Mouse (Mus musculus) liver, embryonic 15.5 days (tissue): ENCODE measurements around the gene Ncf2. TPM values are rescaled to one million over a fixed set of nuclear protein-coding genes. Genes with fewer than 3 reads are reported as not detected.

Source experiments
- ATAC-seq: fragments of 200-750 bp; cut with Nextera tagmentation; 2 replicates; pipeline ENCODE4 v1.8.0; 2017; ENCODE audit warnings: moderate number of reproducible peaks, mild to moderate bottlenecking, moderate library complexity; ENCODE audit not compliant: insufficient read depth
- H3K27ac ChIP-seq: fragments of 300-500 bp; sonication (generic); replicated peaks from 2 replicates; pipeline ENCODE4 v1.5.1; 2015; ENCODE audit warnings: mild to moderate bottlenecking, inconsistent platforms
- H3K27me3 ChIP-seq: fragments of 300-500 bp; sonication (generic); 2 replicates; pipeline ENCODE4 v1.6.1; 2015; ENCODE audit warnings: mild to moderate bottlenecking, inconsistent platforms
- H3K36me3 ChIP-seq: fragments of 300-500 bp; sonication (generic); replicated peaks from 2 replicates; pipeline ENCODE4 v1.6.1; 2015; ENCODE audit warnings: moderate library complexity, mild to moderate bottlenecking, inconsistent platforms
- H3K4me1 ChIP-seq: fragments of 300-500 bp; sonication (generic); replicated peaks from 2 replicates; pipeline ENCODE4 v1.6.1; 2015; ENCODE audit warnings: inconsistent platforms
- H3K4me2 ChIP-seq: fragments of 300-500 bp; sonication (generic); 2 replicates; pipeline ENCODE4 v1.6.1; 2015; ENCODE audit warnings: moderate library complexity, mild to moderate bottlenecking, inconsistent platforms
- H3K4me3 ChIP-seq: fragments of 300-500 bp; sonication (generic); replicated peaks from 2 replicates; pipeline ENCODE4 v1.5.1; 2015; ENCODE audit warnings: mild to moderate bottlenecking, inconsistent platforms
- H3K9ac ChIP-seq: fragments of 300-500 bp; sonication (generic); 2 replicates; pipeline ENCODE4 v1.6.1; 2015; ENCODE audit warnings: moderate library complexity, mild to moderate bottlenecking, inconsistent platforms
- H3K9me3 ChIP-seq: fragments of 300-500 bp; sonication (generic); replicated peaks from 2 replicates; pipeline ENCODE4 v1.6.1; 2016; ENCODE audit warnings: inconsistent platforms
- WGBS: fragments of 180-500 bp; shearing (Covaris S2); methylation state at CpG from one replicate; pipeline ENCODE4 v1.1.7; 2015; ENCODE audit warnings: mixed read lengths; ENCODE audit not compliant: insufficient replicate concordance; 5-methylcytosine and 5-hydroxymethylcytosine counted together
- polyA plus RNA-seq: library from polyadenylated mRNA; unstranded; fragments of >200 nt; fragmentation: Nextera tagmentation; extraction: Ambion mirVana; gene quantifications from 2 replicates; pipeline ENCODE4 v1.2.1, GENCODE M21; 2015

Ncf2 gene
- polyA plus RNA-seq, 1 experiment from 2014 or later = 11.2 TPM

DNA sequence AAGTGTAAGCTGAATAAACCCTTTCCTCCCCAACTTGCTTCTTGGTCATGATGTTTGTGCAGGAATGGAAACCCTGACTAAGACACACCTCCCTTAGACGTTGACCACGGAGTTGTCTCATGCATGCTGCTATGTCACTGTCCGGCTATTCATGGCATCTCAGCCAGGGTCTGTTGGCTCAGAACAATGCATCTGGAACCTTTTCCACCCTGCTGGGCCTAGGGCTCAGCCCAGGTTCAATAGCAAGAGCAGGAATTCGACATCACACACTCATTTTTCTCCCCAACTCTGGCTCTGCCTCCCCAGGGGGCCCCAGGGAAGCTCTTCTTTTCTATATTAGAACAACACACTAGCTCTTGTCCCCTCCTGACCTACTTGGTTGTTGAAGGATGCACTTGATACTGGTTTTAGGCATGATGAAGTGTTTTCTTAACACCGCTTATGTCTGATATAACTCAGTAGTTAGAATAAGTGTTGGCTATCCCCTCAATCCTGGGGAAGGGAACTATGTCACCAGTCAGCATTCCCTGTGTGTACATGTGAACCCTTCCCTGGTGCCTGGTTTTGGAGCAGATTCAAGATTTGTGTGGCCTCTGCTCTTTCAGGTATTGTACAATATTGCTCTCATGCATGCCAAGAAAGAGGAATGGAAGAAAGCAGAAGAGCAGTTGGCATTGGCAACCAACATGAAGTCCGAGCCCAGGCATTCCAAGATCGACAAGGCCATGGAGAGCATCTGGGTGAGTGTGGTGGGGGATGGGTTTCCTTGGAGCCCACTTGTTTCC is 21.1 kb downstream of the Ncf2 start:
- Histone ChIP-seq H3K27ac (no peak overlapping the region), H3K36me3 (no peaks in the 10 kb centered on the region), H3K4me2 (no peak overlapping the region), H3K9me3 (no peaks in the 10 kb centered on the region), H3K4me1 (peaks cover 4% of the 10 kb centered on the region; the same call in 1 of the 2 replicates), H3K27me3 (no peaks in the 10 kb centered on the region), H3K4me3 (no peak overlapping the region), H3K9ac (no peak overlapping the region)
- WGBS = 61% methylated on average over 7 of the region's 7 CpGs
- ATAC-seq = no peak

DNA sequence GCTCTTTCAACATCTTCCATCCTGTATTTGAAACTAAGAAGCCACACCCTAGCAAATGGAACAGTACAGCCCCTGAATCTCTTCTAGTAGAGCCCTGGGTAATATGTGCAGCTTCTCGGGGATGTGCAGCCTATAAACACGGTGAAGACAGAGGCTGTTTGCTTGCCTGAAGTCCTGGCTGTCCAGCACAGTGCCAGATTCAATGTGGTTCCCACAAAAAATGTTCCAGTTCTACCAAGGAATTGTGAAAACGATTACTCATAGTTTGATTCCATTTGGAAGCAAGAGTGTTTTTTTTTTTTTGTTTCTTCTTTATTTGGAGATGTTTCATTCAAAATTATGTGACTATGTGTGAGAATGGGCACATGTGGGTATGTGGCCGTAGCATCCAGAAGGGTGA is 21.8 kb downstream of the Ncf2 start:
- Histone ChIP-seq H3K4me2 (no peak overlapping the region), H3K9ac (no peak overlapping the region), H3K4me3 (no peak overlapping the region), H3K27ac (no peak overlapping the region), H3K9me3 (no peaks in the 10 kb centered on the region), H3K4me1 (no peaks in the 10 kb centered on the region), H3K27me3 (no peaks in the 10 kb centered on the region), H3K36me3 (no peaks in the 10 kb centered on the region)
- no peak for ATAC-seq
- 60% methylated on average over 4 of the region's 4 CpGs for WGBS

DNA sequence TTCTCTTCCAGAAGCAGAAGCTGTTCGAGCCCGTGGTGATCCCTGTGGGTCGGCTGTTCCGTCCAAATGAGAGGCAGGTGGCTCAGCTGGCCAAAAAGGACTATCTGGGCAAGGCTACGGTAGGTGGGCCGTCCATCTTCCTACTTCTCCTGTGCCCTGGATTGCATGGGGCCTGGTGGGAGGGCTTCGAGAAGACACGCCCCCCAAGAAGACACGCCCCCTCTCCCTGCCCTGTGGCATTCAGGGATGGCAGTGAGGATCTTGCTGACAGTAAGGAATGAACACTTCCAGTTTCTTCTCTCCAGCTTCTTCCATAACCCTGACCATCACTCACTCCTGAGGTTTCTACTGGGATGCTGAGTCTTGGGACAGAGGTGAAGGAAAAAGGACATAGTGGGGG is 24.2 kb downstream of the Ncf2 start:
- no peak overlapping the region for H3K4me2 ChIP-seq
- H3K9ac ChIP-seq = no peak overlapping the region
- H3K27me3 ChIP-seq = no peaks in the 10 kb centered on the region
- no peak overlapping the region for H3K4me3 ChIP-seq
- WGBS = 69% methylated on average over 9 of the region's 9 CpGs
- H3K4me1 ChIP-seq = no peaks in the 10 kb centered on the region
- H3K27ac ChIP-seq = no peak overlapping the region
- H3K36me3 ChIP-seq = no peaks in the 10 kb centered on the region
- no peak for ATAC-seq
- H3K9me3 ChIP-seq = no peaks in the 10 kb centered on the region

- Histone ChIP-seq H3K4me2 (no peak overlapping the region), H3K9me3 (no peaks in the 10 kb centered on the region), H3K9ac (no peak overlapping the region), H3K4me1 (no peaks in the 10 kb centered on the region), H3K27ac (no peak overlapping the region), H3K36me3 (no peaks in the 10 kb centered on the region), H3K27me3 (no peaks in the 10 kb centered on the region), H3K4me3 (no peak overlapping the region)
- 63% methylated on average over 5 of the region's 5 CpGs for WGBS
- ATAC-seq = no peak
Measured at GRCm38 (mm10) chr1:152826446-152826845, 26.5 kb downstream of the Ncf2 start.

DNA sequence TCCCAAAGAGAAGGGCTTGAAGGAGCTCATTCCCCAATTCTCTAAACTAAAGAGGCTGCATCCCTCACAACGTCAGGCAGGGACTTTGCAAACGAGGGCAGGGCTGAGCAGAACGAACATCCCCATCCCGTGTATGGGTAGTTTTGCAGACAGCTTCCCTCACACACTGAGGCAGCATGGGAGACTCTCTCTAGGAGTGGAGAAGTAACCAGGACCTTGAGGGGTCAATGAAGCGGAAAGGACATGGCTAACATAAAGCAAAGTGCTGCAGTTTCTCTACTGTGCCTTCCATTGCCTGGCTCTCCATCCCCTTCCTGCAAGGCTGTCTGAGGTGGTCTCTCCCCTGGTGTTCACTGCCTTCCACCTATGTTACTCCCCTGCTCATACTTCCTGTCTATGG is 28.2 kb downstream of the Ncf2 start:
- Histone ChIP-seq H3K4me1 (no peaks in the 10 kb centered on the region), H3K27ac (no peak overlapping the region), H3K9me3 (no peaks in the 10 kb centered on the region), H3K4me3 (no peak overlapping the region), H3K27me3 (no peaks in the 10 kb centered on the region), H3K9ac (no peak overlapping the region), H3K36me3 (no peaks in the 10 kb centered on the region), H3K4me2 (no peak overlapping the region)
- no peak for ATAC-seq
- WGBS = 67% methylated on average over 5 of the region's 5 CpGs

DNA sequence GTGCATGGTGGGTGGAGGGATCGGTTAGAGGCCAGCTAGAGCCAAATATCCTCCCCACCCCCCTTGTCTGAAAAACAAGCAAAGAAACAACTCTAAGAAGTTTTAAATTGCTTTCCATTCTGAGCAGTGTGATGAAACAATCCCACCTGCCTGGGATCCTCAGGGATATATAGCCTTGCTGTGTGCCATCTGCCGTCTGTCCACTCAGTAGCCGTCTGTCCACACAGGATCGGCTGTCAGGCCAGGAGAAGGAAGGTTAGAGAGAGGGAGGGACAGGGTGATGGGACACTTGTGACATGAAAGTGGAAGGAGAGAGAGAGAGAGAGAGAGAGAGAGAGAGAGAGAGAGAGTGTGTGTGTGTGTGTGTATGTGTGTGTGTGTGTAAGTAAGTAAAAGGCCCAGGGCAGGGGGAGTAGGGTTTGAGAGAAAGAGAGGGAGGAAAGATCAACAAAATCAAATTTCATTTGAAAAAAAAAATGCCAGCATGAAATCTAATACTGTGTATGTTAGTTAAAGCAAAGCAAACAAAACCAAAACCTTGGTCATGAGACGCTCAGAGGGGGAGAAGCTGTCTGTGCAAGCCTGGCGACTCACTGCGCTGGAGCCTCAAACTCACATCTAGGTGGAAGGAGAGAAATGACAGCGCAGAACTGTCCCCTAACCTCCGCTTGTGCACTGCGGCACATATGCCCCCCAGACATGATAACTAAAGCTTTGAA is 28.8 kb downstream of the Ncf2 start:
- H3K9ac ChIP-seq = no peak overlapping the region
- H3K36me3 ChIP-seq = no peaks in the 10 kb centered on the region
- no peak overlapping the region for H3K4me3 ChIP-seq
- no peaks in the 10 kb centered on the region for H3K27me3 ChIP-seq
- 77% methylated on average over 10 of the region's 10 CpGs for WGBS
- no peak for ATAC-seq
- H3K4me1 ChIP-seq = no peaks in the 10 kb centered on the region
- H3K27ac ChIP-seq = no peak overlapping the region
- no peak overlapping the region for H3K4me2 ChIP-seq
- H3K9me3 ChIP-seq = no peaks in the 10 kb centered on the region

- 77% methylated on average over 9 of the region's 9 CpGs for WGBS
- no peak for ATAC-seq
- Histone ChIP-seq H3K36me3 (peaks cover 6% of the 10 kb centered on the region; the same call in 1 of the 2 replicates), H3K9me3 (no peaks in the 10 kb centered on the region), H3K4me2 (no peak overlapping the region), H3K4me1 (no peaks in the 10 kb centered on the region), H3K27me3 (no peaks in the 10 kb centered on the region), H3K4me3 (no peak overlapping the region), H3K27ac (no peak overlapping the region), H3K9ac (no peak overlapping the region)
Measured at GRCm38 (mm10) chr1:152830054-152830453, 30.1 kb downstream of the Ncf2 start.

GRCm38 (mm10) chr1:152831003-152831402 is 31.0 kb downstream of the Ncf2 start:
- no peak overlapping the region for H3K4me2 ChIP-seq
- H3K36me3 ChIP-seq = peaks cover 15% of the 10 kb centered on the region; the same call in 1 of the 2 replicates
- no peak overlapping the region for H3K9ac ChIP-seq
- no peaks in the 10 kb centered on the region for H3K27me3 ChIP-seq
- H3K27ac ChIP-seq = no peak overlapping the region
- WGBS = 75% methylated on average over 8 of the region's 8 CpGs
- no peak for ATAC-seq
- no peaks in the 10 kb centered on the region for H3K4me1 ChIP-seq
- H3K9me3 ChIP-seq = no peaks in the 10 kb centered on the region
- no peak overlapping the region for H3K4me3 ChIP-seq

- no peak overlapping the region for H3K4me2 ChIP-seq
- H3K4me3 ChIP-seq = no peak overlapping the region
- H3K36me3 ChIP-seq = peaks cover 21% of the 10 kb centered on the region
- no peak overlapping the region for H3K9ac ChIP-seq
- H3K27ac ChIP-seq = no peak overlapping the region
- WGBS = 65% methylated on average over 5 of the region's 5 CpGs
- ATAC-seq = no peak
- H3K4me1 ChIP-seq = no peaks in the 10 kb centered on the region
- H3K27me3 ChIP-seq = no peaks in the 10 kb centered on the region
- no peaks in the 10 kb centered on the region for H3K9me3 ChIP-seq
Measured at GRCm38 (mm10) chr1:152831619-152832018, 31.6 kb downstream of the Ncf2 start.

GRCm38 (mm10) chr1:152832316-152832715 is 32.3 kb downstream of the Ncf2 start:
- H3K27me3 ChIP-seq = no peaks in the 10 kb centered on the region
- no peaks in the 10 kb centered on the region for H3K9me3 ChIP-seq
- peaks cover 27% of the 10 kb centered on the region for H3K36me3 ChIP-seq
- no peak overlapping the region for H3K9ac ChIP-seq
- no peak overlapping the region for H3K27ac ChIP-seq
- no peak overlapping the region for H3K4me3 ChIP-seq
- no peak for ATAC-seq
- WGBS = 55% methylated on average over 6 of the region's 6 CpGs
- H3K4me1 ChIP-seq = no peaks in the 10 kb centered on the region
- no peak overlapping the region for H3K4me2 ChIP-seq

- no peak overlapping the region for H3K4me3 ChIP-seq
- no peak overlapping the region for H3K4me2 ChIP-seq
- H3K27ac ChIP-seq = no peak overlapping the region
- H3K9me3 ChIP-seq = no peaks in the 10 kb centered on the region
- no peak overlapping the region for H3K9ac ChIP-seq
- WGBS = 84% methylated on average over 3 of the region's 3 CpGs
- H3K27me3 ChIP-seq = no peaks in the 10 kb centered on the region
- no peaks in the 10 kb centered on the region for H3K4me1 ChIP-seq
- ATAC-seq = no peak
- H3K36me3 ChIP-seq = peaks cover 51% of the 10 kb centered on the region
Measured at GRCm38 (mm10) chr1:152835061-152835460, 35.1 kb downstream of the Ncf2 start.
